Mouse (Mus musculus) neural tube, embryonic 13.5 days (tissue): ENCODE data around the gene Gm28539. TPM values are rescaled to one million over a fixed set of nuclear protein-coding genes. Genes with fewer than 3 reads are reported as not detected.

Source experiments
- ATAC-seq: fragments of 200-750 bp; cut with Nextera tagmentation; 2 replicates; pipeline ENCODE4 v1.8.0; 2017; ENCODE audit warnings: low read depth, mild to moderate bottlenecking, moderate TSS enrichment, moderate library complexity
- H3K27ac ChIP-seq: fragments of 300-500 bp; sonication (generic); replicated peaks from 2 replicates; pipeline ENCODE4 v1.5.1; 2015; ENCODE audit warnings: moderate library complexity, mild to moderate bottlenecking, inconsistent platforms
- H3K27me3 ChIP-seq: fragments of 300-500 bp; sonication (generic); 2 replicates; pipeline ENCODE4 v1.6.1; 2015; ENCODE audit warnings: mild to moderate bottlenecking, inconsistent platforms
- H3K36me3 ChIP-seq: fragments of 300-500 bp; sonication (generic); 2 replicates; pipeline ENCODE4 v1.6.1; 2015; ENCODE audit warnings: mild to moderate bottlenecking, inconsistent platforms
- H3K4me1 ChIP-seq: fragments of 300-500 bp; sonication (generic); replicated peaks from 2 replicates; pipeline ENCODE4 v1.6.1; 2015; ENCODE audit warnings: inconsistent platforms
- H3K4me2 ChIP-seq: fragments of 300-500 bp; sonication (generic); 2 replicates; pipeline ENCODE4 v1.6.1; 2015; ENCODE audit warnings: inconsistent platforms, mild to moderate bottlenecking, moderate library complexity
- H3K4me3 ChIP-seq: fragments of 300-500 bp; sonication (generic); 2 replicates; pipeline ENCODE4 v1.5.1; 2015; ENCODE audit warnings: mild to moderate bottlenecking, inconsistent platforms
- H3K9ac ChIP-seq: fragments of 300-500 bp; sonication (generic); 2 replicates; pipeline ENCODE4 v1.6.1; 2015; ENCODE audit warnings: moderate library complexity, mild to moderate bottlenecking, inconsistent platforms
- H3K9me3 ChIP-seq: fragments of 300-500 bp; sonication (generic); 2 replicates; pipeline ENCODE4 v1.6.1; 2016; ENCODE audit warnings: inconsistent platforms
- WGBS: fragments of 180-500 bp; shearing (Covaris S2); methylation state at CpG from one replicate; pipeline ENCODE4 v1.1.7; 2015; 5-methylcytosine and 5-hydroxymethylcytosine counted together
- polyA plus RNA-seq: library from polyadenylated mRNA; unstranded; fragments of >200 nt; fragmentation: Nextera tagmentation; extraction: Ambion mirVana; gene quantifications from 2 replicates; pipeline ENCODE4 v1.2.1, GENCODE M21; 2015

The Gm28539 gene
- polyA plus RNA-seq, 1 experiment from 2014 or later: not detected

DNA sequence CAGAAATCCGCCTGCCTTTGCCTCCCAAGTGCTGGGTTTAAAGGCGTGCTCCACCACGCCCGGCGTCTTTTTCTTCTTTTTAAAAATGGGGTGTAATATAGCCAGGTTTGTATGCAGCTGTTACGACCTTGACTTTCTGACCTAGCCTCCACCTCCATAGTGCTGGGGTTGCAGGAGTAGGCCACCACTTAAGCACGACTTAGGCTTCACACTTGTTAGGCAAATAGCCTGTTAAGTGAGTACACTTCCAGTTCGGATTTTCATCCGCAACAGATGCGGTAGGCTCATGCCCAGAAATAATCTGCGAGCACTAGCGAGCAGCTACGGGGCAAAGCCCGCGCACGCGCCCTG, 39.7 kb downstream of the Gm28539 start:
- H3K4me3 ChIP-seq: peak overlapping the region; percentile 94
- no peak; the same call in 1 of the 2 replicates for ATAC-seq
- peak overlapping the region; percentile 87 for H3K4me2 ChIP-seq
- peak overlapping the region; percentile 93 for H3K27ac ChIP-seq
- no peaks in the 10 kb centered on the region for H3K9me3 ChIP-seq
- peak overlapping the region; percentile 92 for H3K9ac ChIP-seq
- H3K27me3 ChIP-seq: no peaks in the 10 kb centered on the region
- H3K4me1 ChIP-seq: peaks cover 42% of the 10 kb centered on the region
- H3K36me3 ChIP-seq: peaks cover 43% of the 10 kb centered on the region
- 2% methylated on average over 17 of the region's 17 CpGs for WGBS

DNA sequence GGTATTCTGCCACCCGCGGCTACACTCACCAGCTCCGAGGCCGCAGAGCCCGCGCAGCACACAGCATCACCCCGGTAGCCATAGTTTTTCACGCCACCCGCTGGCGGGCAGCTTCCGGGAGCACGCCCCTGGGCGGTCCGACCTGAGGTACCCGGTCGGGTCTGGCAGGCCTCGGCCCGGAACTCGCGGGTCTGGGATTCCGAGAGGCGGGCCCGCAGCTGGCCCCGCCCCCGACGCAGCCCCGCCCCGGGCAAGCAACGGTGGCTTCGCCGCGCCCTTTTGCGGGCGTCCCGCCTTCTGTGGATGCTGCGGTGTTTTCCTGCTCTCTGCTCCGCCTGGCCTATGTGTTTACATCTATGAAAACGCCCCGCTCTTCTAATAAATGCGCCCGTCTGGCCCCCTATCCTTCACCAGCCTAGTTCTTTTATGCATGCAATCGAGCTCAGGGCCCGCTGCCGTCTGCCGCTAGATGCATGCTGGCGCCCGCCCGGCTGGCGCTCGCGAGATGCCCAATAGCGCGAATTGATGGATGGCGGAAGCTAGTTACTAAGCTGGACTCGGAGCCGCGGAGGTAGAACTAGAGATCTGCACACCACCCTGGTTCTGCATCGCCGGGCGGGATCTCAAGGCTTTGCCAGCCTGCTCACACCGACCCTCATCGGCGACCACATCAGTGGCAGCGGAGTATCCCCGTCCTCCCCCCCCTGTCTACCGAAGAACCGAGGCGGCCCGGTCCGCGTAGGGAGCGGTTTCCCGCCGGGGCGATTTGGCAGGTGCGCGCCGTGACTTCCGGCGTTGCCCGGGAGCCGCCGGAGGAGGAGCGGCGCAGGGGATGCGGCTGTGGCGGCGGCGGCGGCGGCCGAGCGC, 40.3 kb downstream of the Gm28539 start, which contains the start of the genes Mrpl40 and Hira:
Mrpl40 (minus strand) TSS at position 421 of the 867 bp plus-strand sequence.
Hira (plus strand) TSS at position 596 of the 867 bp plus-strand sequence.
- peak; percentile 94 for ATAC-seq
- H3K9ac ChIP-seq: peak within 1 kb of the TSS; percentile 92
- peak within 1 kb of the TSS; percentile 94 for H3K4me3 ChIP-seq
- no peaks in the 10 kb centered on the region for H3K27me3 ChIP-seq
- WGBS: under 1% methylated on average over 86 of the region's 93 CpGs
- H3K27ac ChIP-seq: peak within 1 kb of the TSS; percentile 93
- H3K36me3 ChIP-seq: peaks cover 39% of the 10 kb centered on the region
- peak within 1 kb of the TSS; percentile 87 for H3K4me2 ChIP-seq
- H3K9me3 ChIP-seq: no peaks in the 10 kb centered on the region
- H3K4me1 ChIP-seq: peaks cover 44% of the 10 kb centered on the region

DNA sequence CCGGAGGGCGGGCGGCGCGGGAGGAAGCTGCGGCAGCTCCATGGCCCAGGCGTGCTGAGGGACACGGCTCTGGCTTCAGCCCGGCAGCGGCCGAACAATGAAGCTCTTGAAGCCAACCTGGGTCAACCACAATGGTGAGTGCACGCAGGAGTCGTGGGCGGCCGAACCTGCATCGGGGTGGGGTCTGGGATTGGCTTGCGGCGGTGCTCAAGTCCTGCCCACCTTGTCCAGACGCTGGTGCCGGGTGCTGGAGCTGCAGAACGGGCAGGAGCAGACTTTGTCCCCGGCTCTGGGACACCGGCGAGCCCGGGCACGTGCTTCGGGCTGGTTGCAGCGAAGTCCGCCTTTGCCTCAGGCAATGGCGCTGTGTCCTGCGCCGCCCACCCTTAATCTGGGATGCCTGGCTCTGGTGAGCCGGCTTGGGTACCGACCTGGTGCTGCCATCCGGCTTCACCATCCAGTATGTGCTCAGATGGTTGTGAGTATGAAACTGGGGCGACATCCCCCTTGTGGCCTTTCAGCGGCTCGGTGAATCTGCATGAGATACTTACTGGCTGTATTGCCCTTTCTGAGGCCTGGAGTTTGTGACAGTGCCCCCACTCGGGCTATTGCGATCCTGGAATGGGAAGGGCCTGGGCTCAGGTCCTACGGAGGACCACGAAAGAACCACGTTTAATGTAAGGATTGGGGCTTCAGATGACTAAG, 41.2 kb downstream of the Gm28539 start:
- Histone ChIP-seq H3K27me3 (no peaks in the 10 kb centered on the region), H3K4me3 (peak overlapping the region; percentile 94), H3K4me1 (peaks cover 44% of the 10 kb centered on the region), H3K4me2 (peak overlapping the region; percentile 87), H3K9me3 (no peaks in the 10 kb centered on the region), H3K27ac (peak overlapping the region; percentile 93), H3K36me3 (peaks cover 39% of the 10 kb centered on the region), H3K9ac (peak overlapping the region; percentile 92)
- ATAC-seq: peak; percentile 41
- under 1% methylated on average over 43 of the region's 43 CpGs for WGBS

DNA sequence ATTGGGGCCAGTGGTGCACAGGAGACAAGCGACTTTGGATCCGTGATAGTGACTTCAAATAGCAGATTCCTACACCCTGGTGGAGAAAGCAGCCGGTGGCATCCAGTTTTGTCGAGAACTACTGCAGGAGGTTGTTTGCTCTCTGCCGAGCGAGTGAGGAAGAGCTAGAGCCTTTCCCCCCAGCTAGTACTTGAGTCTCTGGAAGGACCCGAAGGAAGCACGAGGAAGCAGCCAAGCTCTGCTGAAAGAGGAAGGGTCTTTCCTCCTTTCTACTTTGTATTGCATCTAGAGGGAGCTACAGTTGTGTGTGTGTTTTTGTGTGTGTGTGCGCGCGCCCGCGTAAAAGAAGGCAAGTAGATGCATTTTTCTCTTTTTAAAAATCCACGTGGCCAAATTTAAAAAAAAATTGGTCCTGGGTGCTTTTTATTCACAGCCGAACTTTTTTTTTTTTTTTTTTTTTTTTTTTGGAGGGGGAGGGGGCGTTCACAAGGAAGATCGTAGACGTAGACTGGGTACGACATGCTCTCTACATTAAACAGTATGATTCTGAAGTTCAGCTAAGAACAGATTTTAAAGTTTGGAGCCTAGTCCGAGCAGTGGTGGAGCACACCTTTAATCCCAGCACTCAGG, 41.8 kb downstream of the Gm28539 start:
- ATAC-seq: no peak; the same call in 1 of the 2 replicates
- WGBS: 32% methylated on average over 20 of the region's 20 CpGs
- Histone ChIP-seq H3K9ac (peak overlapping the region; percentile 92), H3K27ac (peak overlapping the region; percentile 93), H3K27me3 (no peaks in the 10 kb centered on the region), H3K4me1 (peaks cover 44% of the 10 kb centered on the region), H3K9me3 (no peaks in the 10 kb centered on the region), H3K4me2 (peak overlapping the region; percentile 87), H3K4me3 (peak overlapping the region; percentile 94), H3K36me3 (peaks cover 35% of the 10 kb centered on the region)

DNA sequence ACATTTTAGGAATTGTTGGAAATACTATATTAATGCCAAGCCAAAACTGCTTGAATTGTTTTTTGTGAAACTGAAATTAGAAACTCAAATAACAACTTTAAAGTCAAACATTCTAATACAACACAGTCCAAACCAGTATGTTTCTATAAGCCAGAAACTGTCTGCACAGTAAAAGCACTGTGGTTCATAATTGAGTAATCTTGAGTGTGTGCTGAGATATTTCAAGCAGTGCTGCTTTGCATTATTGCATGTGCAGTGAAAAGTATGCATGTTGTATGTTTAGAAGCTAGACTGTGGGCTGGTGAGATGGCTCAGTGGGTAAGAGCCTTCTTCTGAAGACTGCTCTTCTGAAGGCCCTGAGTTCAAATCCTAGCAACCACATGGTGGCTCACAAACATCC, 47.7 kb downstream of the Gm28539 start:
- no peak for ATAC-seq
- no peaks in the 10 kb centered on the region for H3K9me3 ChIP-seq
- H3K27me3 ChIP-seq: no peaks in the 10 kb centered on the region
- no peak overlapping the region for H3K4me2 ChIP-seq
- H3K27ac ChIP-seq: no peak overlapping the region
- peaks cover 22% of the 10 kb centered on the region for H3K4me1 ChIP-seq
- no peak overlapping the region for H3K4me3 ChIP-seq
- peaks cover 23% of the 10 kb centered on the region for H3K36me3 ChIP-seq
- no peak overlapping the region for H3K9ac ChIP-seq

DNA sequence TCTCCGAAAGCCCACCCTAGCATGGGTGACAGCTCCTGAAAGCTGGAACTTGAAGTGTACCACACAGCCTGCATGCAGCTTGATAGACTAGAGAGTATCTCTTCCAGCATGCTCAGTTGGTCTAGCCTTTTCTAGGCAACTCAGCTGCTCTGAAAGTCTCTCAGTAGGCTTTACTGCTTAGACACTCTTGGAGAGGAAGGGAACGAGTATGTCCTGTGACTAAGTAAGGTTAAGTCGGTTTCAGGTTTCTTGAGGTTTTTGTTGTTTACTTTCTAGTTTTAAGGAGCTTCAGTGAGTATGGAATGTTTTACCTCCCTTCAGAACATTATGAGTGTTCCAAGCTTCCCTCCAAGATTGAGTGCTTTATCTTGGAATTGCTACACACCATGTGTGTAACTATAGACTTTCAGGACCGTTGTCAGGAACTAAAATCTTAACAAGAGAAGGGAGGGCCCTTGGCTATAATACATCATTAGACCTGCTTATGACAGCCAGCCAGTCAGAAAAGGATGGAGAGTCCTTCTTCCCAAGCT, 57.5 kb downstream of the Gm28539 start:
- no peak overlapping the region for H3K9ac ChIP-seq
- no peaks in the 10 kb centered on the region for H3K27me3 ChIP-seq
- H3K4me3 ChIP-seq: no peak overlapping the region
- 84% methylated on average over 4 of the region's 4 CpGs for WGBS
- H3K9me3 ChIP-seq: no peaks in the 10 kb centered on the region
- no peak for ATAC-seq
- no peaks in the 10 kb centered on the region for H3K4me1 ChIP-seq
- H3K27ac ChIP-seq: no peak overlapping the region
- peaks cover 26% of the 10 kb centered on the region for H3K36me3 ChIP-seq
- no peak overlapping the region for H3K4me2 ChIP-seq

DNA sequence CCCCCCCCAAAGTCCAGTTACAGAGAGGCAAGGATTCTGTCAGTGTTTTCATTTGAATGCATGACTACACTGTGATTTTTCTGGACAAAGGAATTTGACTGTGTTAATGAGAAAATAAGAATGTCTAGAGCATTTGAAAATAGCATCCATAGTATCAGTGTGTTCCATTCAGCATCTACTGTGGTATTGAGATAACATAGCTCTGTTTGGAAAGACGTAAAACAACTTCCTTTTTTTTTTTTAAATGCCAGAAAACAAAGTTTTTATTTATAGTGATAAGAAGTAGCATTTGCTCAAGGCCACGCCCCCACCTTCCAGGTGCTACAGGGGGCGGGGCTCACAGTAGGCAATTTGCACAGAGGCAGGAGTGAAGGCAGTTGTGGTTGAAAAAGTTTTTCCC, 58.9 kb downstream of the Gm28539 start:
- H3K4me2 ChIP-seq: no peak overlapping the region
- no peak for ATAC-seq
- H3K4me3 ChIP-seq: no peak overlapping the region
- H3K36me3 ChIP-seq: peaks cover 39% of the 10 kb centered on the region
- WGBS: 90% methylated on average over 3 of the region's 3 CpGs
- no peaks in the 10 kb centered on the region for H3K9me3 ChIP-seq
- H3K27ac ChIP-seq: no peak overlapping the region
- no peak overlapping the region for H3K9ac ChIP-seq
- no peaks in the 10 kb centered on the region for H3K4me1 ChIP-seq
- no peaks in the 10 kb centered on the region for H3K27me3 ChIP-seq

DNA sequence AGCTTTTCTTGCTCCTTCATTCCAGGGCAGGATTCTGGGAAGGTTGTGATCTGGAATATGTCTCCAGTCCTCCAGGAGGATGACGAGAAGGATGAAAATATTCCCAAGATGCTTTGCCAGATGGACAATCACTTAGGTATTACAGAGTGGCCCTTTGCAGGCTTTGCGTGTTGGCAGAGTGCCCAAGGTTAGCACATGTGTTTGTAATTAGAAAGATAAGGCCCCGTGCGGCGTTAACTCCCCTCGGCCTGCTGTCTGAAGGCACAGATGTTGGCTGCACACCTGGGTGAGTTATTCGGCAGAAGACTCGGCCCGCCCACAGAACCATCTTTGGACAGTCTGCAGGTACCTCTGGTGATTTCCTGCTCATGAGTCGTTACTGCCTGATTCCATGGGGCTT, 60.0 kb downstream of the Gm28539 start:
- H3K9me3 ChIP-seq: no peaks in the 10 kb centered on the region
- H3K4me3 ChIP-seq: no peak overlapping the region
- H3K9ac ChIP-seq: no peak overlapping the region
- H3K4me1 ChIP-seq: no peaks in the 10 kb centered on the region
- no peak overlapping the region for H3K4me2 ChIP-seq
- peaks cover 49% of the 10 kb centered on the region for H3K36me3 ChIP-seq
- H3K27ac ChIP-seq: no peak overlapping the region
- no peaks in the 10 kb centered on the region for H3K27me3 ChIP-seq
- WGBS: 79% methylated on average over 10 of the region's 10 CpGs
- ATAC-seq: no peak

DNA sequence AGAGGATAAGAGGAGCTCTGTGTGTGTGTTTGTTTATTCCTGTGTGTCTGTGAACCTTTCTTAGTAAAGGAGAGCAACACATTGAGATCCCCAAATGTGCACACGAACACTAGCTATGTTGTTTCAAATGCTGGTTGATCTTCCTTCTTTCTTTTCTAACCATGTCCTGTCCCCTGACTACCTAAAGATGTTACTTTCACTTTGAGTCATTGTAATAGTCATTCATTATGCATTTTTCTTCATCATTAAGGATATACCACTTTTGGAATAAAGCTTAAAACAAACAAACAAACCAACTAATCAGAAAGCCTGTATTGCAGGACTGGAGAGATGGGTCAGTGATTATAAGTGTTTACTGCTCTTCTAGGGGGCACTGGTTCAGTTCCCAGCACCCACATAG, 69.3 kb downstream of the Gm28539 start:
- H3K27ac ChIP-seq: no peak overlapping the region
- H3K4me2 ChIP-seq: no peak overlapping the region
- WGBS: 100% methylated on average over 1 of the region's 1 CpGs

DNA sequence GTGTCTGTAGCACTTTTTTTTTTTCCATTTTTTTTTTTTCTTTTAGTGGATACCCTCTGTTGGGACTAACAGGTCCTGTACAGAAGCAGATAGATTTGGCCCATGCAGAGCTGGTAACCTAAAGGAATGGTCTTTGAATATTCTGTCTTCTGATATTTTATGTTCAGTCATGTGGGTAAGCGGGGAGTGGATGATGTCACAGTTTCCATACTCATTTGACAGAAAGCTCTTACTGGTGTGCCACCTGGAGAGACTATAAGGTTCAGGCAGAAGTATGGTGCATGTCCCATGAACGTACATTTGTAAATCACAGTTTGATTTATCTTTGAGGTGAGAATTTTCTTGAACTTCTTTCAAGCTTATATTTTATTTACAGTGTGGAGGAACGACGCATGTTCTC, 79.7 kb downstream of the Gm28539 start:
- WGBS: 95% methylated on average over 4 of the region's 4 CpGs
- Histone ChIP-seq H3K27me3 (no peaks in the 10 kb centered on the region), H3K27ac (no peak overlapping the region), H3K9me3 (no peaks in the 10 kb centered on the region), H3K4me3 (no peak overlapping the region), H3K4me1 (no peaks in the 10 kb centered on the region), H3K9ac (no peak overlapping the region), H3K36me3 (peaks cover 79% of the 10 kb centered on the region), H3K4me2 (no peak overlapping the region)
- no peak for ATAC-seq

More for the DNA sequence above, 69.3 kb downstream of the Gm28539 start:
- Histone ChIP-seq H3K4me3 (no peak overlapping the region), H3K36me3 (peaks cover 74% of the 10 kb centered on the region), H3K4me1 (no peaks in the 10 kb centered on the region), H3K27me3 (no peaks in the 10 kb centered on the region), H3K9ac (no peak overlapping the region), H3K9me3 (no peaks in the 10 kb centered on the region)
- no peak for ATAC-seq

DNA sequence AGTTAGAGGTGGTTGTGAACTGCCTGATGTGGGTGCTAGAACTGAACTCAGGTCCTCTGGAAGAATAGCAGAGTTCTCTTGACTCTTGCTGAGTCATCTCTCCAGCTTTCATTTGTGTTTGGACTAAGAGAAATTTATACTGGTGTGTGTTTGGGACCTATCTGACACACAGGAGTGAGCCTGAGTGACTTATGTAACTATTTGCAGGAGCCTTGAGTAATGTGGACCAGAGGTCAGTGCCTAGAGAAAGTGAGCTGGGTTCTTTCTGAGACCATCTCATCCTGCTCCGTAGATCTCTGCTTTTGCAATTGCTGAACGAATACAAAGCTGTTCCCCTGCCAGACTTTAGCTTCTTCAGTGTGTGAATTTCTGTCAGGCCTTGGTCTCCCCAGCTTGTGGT, 85.4 kb downstream of the Gm28539 start:
- WGBS: 95% methylated on average over 2 of the region's 2 CpGs

DNA sequence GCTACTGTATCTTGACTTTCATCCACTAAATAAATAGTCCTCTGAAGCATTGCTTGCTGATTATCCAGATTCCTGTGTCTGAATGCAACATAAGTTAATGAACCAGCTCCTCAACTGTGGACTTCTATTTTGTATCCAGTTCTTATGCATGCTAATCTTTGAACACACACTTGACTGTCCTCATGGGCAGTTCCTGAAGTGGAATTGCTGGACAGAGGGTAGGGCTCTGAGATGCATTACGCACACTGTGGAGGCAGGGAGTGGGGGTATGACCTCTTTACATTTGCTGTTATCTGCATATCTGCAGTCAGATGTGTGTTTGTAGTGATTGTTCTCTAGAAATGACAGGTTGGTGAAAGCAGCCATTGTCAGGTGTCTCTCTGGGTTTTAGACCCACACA, 91.6 kb downstream of the Gm28539 start:
- H3K4me3 ChIP-seq: no peak overlapping the region
- no peaks in the 10 kb centered on the region for H3K4me1 ChIP-seq
- peaks cover 76% of the 10 kb centered on the region for H3K36me3 ChIP-seq
- H3K27ac ChIP-seq: no peak overlapping the region
- 100% methylated on average over 1 of the region's 1 CpGs for WGBS
- no peak overlapping the region for H3K9ac ChIP-seq
- no peaks in the 10 kb centered on the region for H3K9me3 ChIP-seq
- no peak overlapping the region for H3K4me2 ChIP-seq
- ATAC-seq: no peak
- no peaks in the 10 kb centered on the region for H3K27me3 ChIP-seq

More for the DNA sequence above, 85.4 kb downstream of the Gm28539 start:
- H3K27ac ChIP-seq: no peak overlapping the region
- H3K4me1 ChIP-seq: no peaks in the 10 kb centered on the region
- no peak overlapping the region for H3K4me2 ChIP-seq
- peaks cover 95% of the 10 kb centered on the region for H3K36me3 ChIP-seq
- ATAC-seq: no peak
- no peak overlapping the region for H3K9ac ChIP-seq
- H3K4me3 ChIP-seq: no peak overlapping the region
- H3K27me3 ChIP-seq: no peaks in the 10 kb centered on the region
- no peaks in the 10 kb centered on the region for H3K9me3 ChIP-seq
